Mouse (Mus musculus) layer of hippocampus, postnatal 25 days (tissue): ENCODE measurements around the gene Cct7. TPM values are rescaled to one million over a fixed set of nuclear protein-coding genes. Genes with fewer than 3 reads are reported as not detected.

Source experiments
- DNase-seq, 2 experiments: peaks; one replicate each; pipeline ENCODE4 v3.0.0; 2022; ENCODE audit warnings: mixed read lengths in 2 of 2, low spot score in 1 of 2; ENCODE audit errors: extremely low spot score in 1 of 2
- total RNA-seq, 2 experiments: library from RNA; stranded (reverse); gene quantifications; 2 replicates each; pipeline ENCODE4 v1.2.3; 2021

The Cct7 gene
- total RNA-seq, 2 experiments from 2014 or later, result 194 to 226 TPM

- DNase-seq, result no peak
Observed at GRCm38 (mm10) chr6:85500416-85500815, 49.1 kb downstream of the Cct7 start.

- DNase-seq, result no peak
Observed at GRCm38 (mm10) chr6:85501571-85502102, 50.3 kb downstream of the Cct7 start.

GRCm38 (mm10) chr6:85502103-85502910 is 51.0 kb downstream of the Cct7 start:
- peak in 1 of 2 experiments; percentile 75 for DNase-seq

GRCm38 (mm10) chr6:85502911-85503250 is 51.6 kb downstream of the Cct7 start, which contains the start of gene Fbxo41:
TSS of gene Fbxo41 (minus strand) at chr6:85502994.
- peak in 1 of 2 experiments; percentile 62 for DNase-seq

- no peak for DNase-seq
Observed at GRCm38 (mm10) chr6:85504908-85505307, 53.6 kb downstream of the Cct7 start.

- no peak for DNase-seq
Observed at GRCm38 (mm10) chr6:85508602-85509001, 57.3 kb downstream of the Cct7 start.

GRCm38 (mm10) chr6:85510476-85510875 is 59.2 kb downstream of the Cct7 start:
- DNase-seq, result peak; percentile 53 to 89

- peak in 1 of 2 experiments; percentile 35 for DNase-seq
Observed at GRCm38 (mm10) chr6:85511286-85512055, 60.2 kb downstream of the Cct7 start.

GRCm38 (mm10) chr6:85512056-85512440 is 60.7 kb downstream of the Cct7 start:
- DNase-seq, result no peak

- peak; percentile 20 to 48 for DNase-seq
Observed at GRCm38 (mm10) chr6:85512577-85513530, 61.5 kb downstream of the Cct7 start.

GRCm38 (mm10) chr6:85513531-85513910 is 62.2 kb downstream of the Cct7 start, which contains the start of gene Egr4:
TSS of gene Egr4 (minus strand) at chr6:85513589.
- DNase-seq, result peak; percentile 78 to 86

GRCm38 (mm10) chr6:85515941-85516340 is 64.6 kb downstream of the Cct7 start:
- DNase-seq, result no peak

Other genes starting within 250 kb of the Cct7 start
- 100 to 1,000 TPM; 168 to 177 TPM for gene Sfxn5, start 118.1 kb upstream of the Cct7 start, total RNA-seq
- 10 to 100 TPM; 53.8 to 55.3 TPM for gene Rab11fip5, start 76.9 kb upstream of the Cct7 start, total RNA-seq
- not detected for gene Noto, start 27.6 kb upstream of the Cct7 start, total RNA-seq
- gene Smyd5, start 19.5 kb upstream of the Cct7 start, total RNA-seq, result 10 to 100 TPM; 38.9 to 40.9 TPM
- 10 to 100 TPM; 15.8 to 17.9 TPM for gene Pradc1, start 456 bp downstream of the Cct7 start, total RNA-seq
- 10 to 100 TPM; 95.1 to 98.5 TPM for gene Fbxo41, start 51.5 kb downstream of the Cct7 start, total RNA-seq
- gene Egr4, start 62.1 kb downstream of the Cct7 start, total RNA-seq, result 10 to 100 TPM; 26.8 to 28.1 TPM
- gene Alms1, start 136.0 kb downstream of the Cct7 start, total RNA-seq, result 1 to 10 TPM; 5.2 to 7.8 TPM